Mouse (Mus musculus): ENCODE measurements at regions not wholly inside any gene's neighbourhood (a gene's known extent, or its start where the extent isn't known, plus 50 kb on each side); places are given as distances from the start of the nearest gene placed in this dataset.

GRCm38 (mm10) chr2:78095536-78095935 is 149.4 kb upstream of the Cwc22 start:
- no peak for DNase-seq (ENCODE audit: low read depth, low spot score)

GRCm38 (mm10) chr2:78094921-78095320 is 148.7 kb upstream of the Cwc22 start:
- no peak for DNase-seq (ENCODE audit: low read depth, low spot score)

- no peak for DNase-seq (ENCODE audit: low read depth, low spot score)
Measured at GRCm38 (mm10) chr2:78064321-78065037, 118.3 kb upstream of the Cwc22 start.

DNA sequence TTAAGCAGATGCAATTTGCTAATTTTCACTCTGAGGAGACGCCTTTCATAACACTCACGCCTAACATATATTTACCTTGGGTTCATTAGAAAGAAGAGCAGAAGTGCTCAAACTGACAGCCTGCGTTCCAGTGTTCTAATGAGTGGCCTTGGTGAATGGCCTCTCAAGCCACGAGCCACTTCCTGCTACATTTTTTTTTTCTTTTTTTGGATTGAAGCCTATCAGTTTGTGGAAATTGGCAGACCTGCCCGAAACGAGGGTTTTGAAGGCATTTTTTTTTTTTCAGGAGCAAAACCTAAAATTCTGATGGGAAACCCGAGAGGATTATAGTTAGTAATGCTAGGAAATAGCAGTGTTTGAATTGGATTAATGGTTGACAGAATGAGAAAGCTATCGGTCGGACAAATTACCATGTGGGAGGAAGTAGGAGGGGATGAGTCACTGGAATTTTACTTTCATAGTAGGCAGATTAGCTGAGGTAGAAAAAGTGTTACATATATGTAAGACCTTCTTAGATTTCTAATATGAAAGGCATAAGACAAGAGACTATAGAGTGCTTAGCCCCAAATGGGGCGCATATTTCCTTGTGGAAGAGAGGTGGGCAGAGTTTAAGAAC is 113.7 kb upstream of the Cwc22 start:
- no peak for DNase-seq (ENCODE audit: low read depth, low spot score)

- no peak for DNase-seq (ENCODE audit: low read depth, low spot score)
Measured at GRCm38 (mm10) chr2:78058988-78059387, 112.8 kb upstream of the Cwc22 start.

- no peak for DNase-seq (ENCODE audit: low read depth, low spot score)
Measured at GRCm38 (mm10) chr2:78053910-78054309, 107.7 kb upstream of the Cwc22 start.

GRCm38 (mm10) chr2:78050542-78050941 is 104.4 kb upstream of the Cwc22 start:
- no peak for DNase-seq (ENCODE audit: low read depth, low spot score)

- peak; percentile 57 for DNase-seq (ENCODE audit: low read depth, low spot score)
Measured at GRCm38 (mm10) chr2:78049248-78049874, 103.2 kb upstream of the Cwc22 start.

GRCm38 (mm10) chr2:78048706-78049055 is 102.5 kb upstream of the Cwc22 start:
- no peak for DNase-seq (ENCODE audit: low read depth, low spot score)

GRCm38 (mm10) chr2:78048030-78048705 is 102.0 kb upstream of the Cwc22 start:
- DNase-seq (ENCODE audit: low read depth, low spot score) = peak; percentile 45

DNA sequence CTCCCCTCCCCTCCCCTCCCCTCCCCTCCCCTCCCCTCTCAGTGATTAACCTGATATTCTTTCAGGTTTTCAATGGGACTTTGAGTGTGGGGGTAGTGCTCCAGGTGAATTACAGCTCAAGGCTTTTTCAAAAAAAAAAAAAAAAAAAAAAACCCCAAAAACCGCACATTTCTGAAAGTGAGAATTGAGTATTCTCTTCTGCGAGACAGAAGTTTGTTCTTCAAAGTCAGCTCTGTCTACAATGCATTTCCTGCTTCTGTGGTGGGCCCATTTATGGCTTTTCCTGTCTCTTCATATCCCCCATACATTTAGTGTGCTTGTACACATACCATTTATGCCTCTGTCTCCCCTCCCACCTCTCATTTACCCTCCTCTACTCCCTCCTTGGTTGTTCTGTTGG is 81.1 kb upstream of the Cwc22 start:
- no peak for DNase-seq (ENCODE audit: low read depth, low spot score)

- no peak for DNase-seq (ENCODE audit: low read depth, low spot score)
Measured at GRCm38 (mm10) chr2:78026808-78027207, 80.6 kb upstream of the Cwc22 start.

DNA sequence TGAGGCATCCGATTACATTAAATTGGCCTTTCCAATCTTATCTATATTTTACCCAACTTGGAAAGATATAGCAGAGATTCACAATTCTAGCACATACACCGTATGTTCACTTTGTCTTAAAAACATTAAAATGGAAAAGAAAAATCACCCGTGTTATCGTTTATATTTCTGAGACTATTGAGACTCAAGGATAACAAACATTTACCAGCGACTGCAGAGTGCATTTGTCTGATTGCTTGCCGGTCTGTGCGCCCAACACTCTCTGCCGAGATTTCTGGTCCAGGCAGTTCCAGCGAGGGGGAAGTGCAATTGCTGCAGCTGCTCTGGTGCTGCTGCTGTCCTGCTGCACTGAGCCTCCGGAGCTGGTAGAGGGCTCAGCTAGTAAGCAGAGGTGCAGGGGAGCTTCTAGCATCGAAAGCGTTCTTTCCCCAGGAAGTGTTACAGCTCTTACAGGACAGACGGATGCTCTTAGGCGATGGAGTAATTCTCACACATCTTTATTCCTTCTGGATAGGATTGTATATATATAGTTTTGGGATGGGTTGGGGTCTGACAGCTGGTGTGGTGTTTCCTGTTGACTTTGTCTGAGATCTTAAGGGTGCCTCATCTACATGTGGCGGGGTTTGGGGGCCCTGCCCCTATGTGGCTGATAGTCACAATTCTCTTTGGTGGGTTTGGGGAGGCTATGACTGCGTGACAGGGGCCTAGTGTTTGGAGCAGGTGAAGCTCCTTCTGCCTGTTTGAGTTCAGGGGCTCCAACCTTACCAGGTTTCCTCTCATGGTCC is 79.7 kb upstream of the Cwc22 start:
- no peak for DNase-seq (ENCODE audit: low read depth, low spot score)

GRCm38 (mm10) chr2:78024981-78025565 is 78.9 kb upstream of the Cwc22 start:
- DNase-seq (ENCODE audit: low read depth, low spot score) = no peak

DNA sequence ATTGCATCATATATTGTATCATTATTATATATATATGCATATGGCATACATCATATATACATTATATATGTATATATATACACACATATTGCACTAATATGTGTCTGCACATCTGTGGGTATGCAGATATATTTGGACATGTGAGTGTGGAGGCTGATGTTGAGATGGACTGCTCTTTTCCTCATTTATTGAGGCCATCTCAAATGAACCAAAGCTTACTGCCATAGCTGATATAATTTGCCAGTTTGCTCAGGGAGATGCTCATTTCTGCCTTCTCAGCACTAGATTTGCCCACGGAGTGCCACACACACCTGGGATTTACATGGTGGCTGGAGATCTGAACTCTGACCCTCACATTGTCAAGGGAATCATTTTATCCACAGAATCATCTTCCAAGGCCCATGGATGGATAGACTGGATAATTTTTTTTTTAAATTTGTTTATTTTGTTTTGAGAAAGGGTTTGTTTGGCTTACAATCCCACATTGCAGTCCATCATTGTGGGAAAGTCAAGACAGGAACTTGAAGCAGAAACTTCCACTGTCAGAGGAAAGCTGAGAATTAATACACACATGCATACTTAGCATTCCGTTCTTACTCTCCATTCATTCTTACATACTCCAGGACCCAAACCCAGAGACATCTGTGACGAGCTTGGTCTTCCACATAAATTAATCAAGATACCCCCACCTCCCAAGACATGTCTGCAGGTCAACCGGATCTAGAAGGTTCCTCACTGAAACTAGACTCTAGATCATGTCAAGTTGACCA is 77.9 kb upstream of the Cwc22 start:
- DNase-seq (ENCODE audit: low read depth, low spot score) = no peak

- no peak for DNase-seq (ENCODE audit: low read depth, low spot score)
Measured at GRCm38 (mm10) chr2:78023416-78023815, 77.2 kb upstream of the Cwc22 start.

GRCm38 (mm10) chr2:78022756-78023155 is 76.6 kb upstream of the Cwc22 start:
- no peak for DNase-seq (ENCODE audit: low read depth, low spot score)

DNA sequence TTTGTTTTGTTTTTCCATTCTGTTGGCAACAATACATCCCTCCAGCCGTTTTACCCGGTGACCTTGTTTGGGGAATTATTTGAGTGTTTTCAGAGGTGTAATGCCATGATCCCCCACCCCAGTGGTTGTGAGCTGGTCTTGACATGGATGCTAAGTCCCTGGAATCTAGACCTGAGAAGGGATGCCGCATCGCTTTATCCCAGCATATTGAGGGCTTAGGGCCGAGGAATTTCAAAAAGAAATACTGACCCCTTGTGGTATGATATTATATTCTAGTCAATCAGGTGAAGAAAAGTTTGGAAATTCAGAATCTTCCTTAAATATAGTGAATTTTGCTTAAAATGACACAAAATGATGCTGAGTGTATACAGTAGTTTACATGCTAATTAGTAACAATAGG is 75.7 kb upstream of the Cwc22 start:
- peak; percentile 48 for DNase-seq (ENCODE audit: low read depth, low spot score)

DNA sequence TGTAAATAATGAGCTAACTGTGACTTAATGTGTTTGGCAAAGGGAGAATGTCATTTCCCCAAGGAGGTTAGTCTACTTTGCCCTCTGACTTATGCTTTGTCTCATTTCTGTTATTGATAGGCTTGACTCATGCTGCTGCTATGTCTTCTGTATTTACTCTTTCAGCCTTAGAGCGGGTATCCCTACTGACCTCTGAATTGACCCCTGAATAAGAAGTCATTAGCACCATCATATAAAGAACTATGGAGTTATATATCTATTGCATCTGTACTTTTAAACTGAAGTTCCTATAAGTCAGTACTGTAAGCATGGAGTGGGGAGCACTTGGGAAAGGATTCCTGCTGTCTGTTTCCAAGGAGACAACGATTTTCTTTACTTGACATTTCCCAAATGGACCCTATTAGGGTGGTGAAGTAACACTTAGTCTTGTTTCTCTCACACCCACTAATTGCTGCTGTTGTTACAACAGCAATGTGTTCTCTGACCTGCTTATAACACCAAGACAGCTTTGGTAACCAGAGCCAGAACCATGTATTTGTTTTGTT is 75.3 kb upstream of the Cwc22 start:
- DNase-seq (ENCODE audit: low read depth, low spot score) = no peak

- no peak for DNase-seq (ENCODE audit: low read depth, low spot score)
Measured at GRCm38 (mm10) chr2:78020516-78020915, 74.3 kb upstream of the Cwc22 start.

Measured in retina, postnatal 7 days (tissue).